Mouse (Mus musculus) layer of hippocampus, adult 2 months (tissue): Measurements from ENCODE around the gene Pgls. TPM values are rescaled to one million over a fixed set of nuclear protein-coding genes. Genes with fewer than 3 reads are reported as not detected.

ENCODE experiments used
- DNase-seq, 2 experiments: peaks; one replicate each; pipeline ENCODE4 v3.0.0; 2022; ENCODE audit warnings: low spot score in 2 of 2
- H3K27ac ChIP-seq: fragments of 200-600 bp; 2 replicates; pipeline ENCODE4 v1.8.1; 2022
- H3K4me3 ChIP-seq: fragments of 200-600 bp; 2 replicates; pipeline ENCODE4 v1.8.1; 2022; ENCODE audit warnings: mild to moderate bottlenecking
- CTCF ChIP-seq: fragments of 200-600 bp; conservative IDR thresholded peaks from 2 replicates; pipeline ENCODE4 v1.8.1; 2022; ENCODE audit warnings: antibody characterized with exemption, mild to moderate bottlenecking, moderate library complexity
- microRNA-seq, 2 experiments: library from miRNA; unstranded; fragments of <30 nt; microRNA quantifications; one replicate each; pipeline ENCODE4 v1.2.0; 2021
- total RNA-seq, 2 experiments: library from RNA; stranded (reverse); gene quantifications; 2 replicates each; pipeline ENCODE4 v1.2.3; 2021

Pgls gene
- total RNA-seq, 2 experiments from 2014 or later, result 27.5 to 34.4 TPM

DNA sequence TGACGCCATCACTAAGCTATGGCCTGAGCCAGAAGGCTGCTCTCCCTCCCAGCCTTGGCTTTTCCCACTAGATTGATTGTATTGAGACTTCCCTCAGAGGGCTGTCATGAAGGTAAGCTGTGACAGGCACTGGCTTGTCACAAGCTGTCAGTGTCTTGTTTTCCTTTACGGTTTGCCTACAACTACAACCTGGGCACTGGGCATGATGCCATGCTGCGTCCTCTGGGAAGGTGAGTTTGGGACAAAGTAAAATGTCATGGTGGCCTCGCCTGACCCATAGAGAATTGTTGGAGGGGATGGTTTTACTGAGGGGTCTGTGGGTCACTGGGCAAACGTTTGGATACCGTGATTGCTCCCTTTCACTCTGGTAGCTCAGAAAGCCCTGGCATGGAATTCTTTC lies 46.3 kb downstream of the Pgls start:
- no peak overlapping the region for H3K27ac ChIP-seq
- no peak for DNase-seq

GRCm38 (mm10) chr8:71639318-71639717 lies 47.3 kb downstream of the Pgls start:
- H3K27ac ChIP-seq, result no peak overlapping the region
- DNase-seq, result no peak
- no peak overlapping the region for H3K4me3 ChIP-seq
- TF ChIP-seq CTCF, result no peak

More for the DNA sequence above, 46.3 kb downstream of the Pgls start:
- H3K4me3 ChIP-seq, result no peak overlapping the region
- no peak for TF ChIP-seq CTCF

DNA sequence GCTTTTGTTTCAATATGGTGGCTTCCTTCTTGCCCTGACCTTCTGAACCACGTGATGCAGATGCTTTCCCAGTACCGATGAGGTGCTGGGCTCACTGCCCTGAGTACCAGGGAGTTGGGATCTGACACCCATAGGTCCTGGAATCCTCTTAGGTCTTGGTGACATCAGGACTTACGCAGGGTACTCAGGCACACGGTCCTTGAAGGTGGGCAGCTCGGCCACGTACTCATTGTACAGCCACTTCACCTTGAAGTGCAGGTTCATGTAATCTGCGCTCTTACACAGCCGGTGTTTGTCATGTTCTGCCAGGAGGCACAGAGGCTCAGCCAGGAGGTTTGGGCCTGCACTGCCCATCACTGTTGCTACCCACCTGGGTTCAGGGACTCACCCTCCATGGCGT lies 53.5 kb downstream of the Pgls start:
- Histone ChIP-seq H3K27ac (no peak overlapping the region), H3K4me3 (no peak overlapping the region)
- DNase-seq, result no peak
- no peak for TF ChIP-seq CTCF

Small RNA genes within 50 kb of the gene (microRNA-seq; reads per million reads assigned to microRNA genes)
- gene Mir6769b, result 29.4 to 32.6 reads per million in 2 experiments

Other genes with a start within 250 kb of the Pgls start
- gene Use1, start 225.3 kb upstream of the Pgls start, total RNA-seq, result 100 to 1,000 TPM; 107 to 117 TPM
- 10 to 100 TPM; 15.4 to 15.9 TPM for gene Ocel1, start 220.9 kb upstream of the Pgls start, total RNA-seq
- gene Nr2f6, start 210.2 kb upstream of the Pgls start, total RNA-seq, result 10 to 100 TPM; 41.9 TPM
- gene Ushbp1, start 196.4 kb upstream of the Pgls start, total RNA-seq, result 1 to 10 TPM; 3.3 to 4.3 TPM
- gene Babam1, start 195.3 kb upstream of the Pgls start, total RNA-seq, result 100 to 1,000 TPM in 1 of 2 experiments, 10 to 100 TPM in 1; 98.3 to 102 TPM
- under 1 TPM; 0.67 to 0.88 TPM for gene Ankle1, start 186.2 kb upstream of the Pgls start, total RNA-seq
- 100 to 1,000 TPM; 260 to 270 TPM for gene Abhd8, start 128.5 kb upstream of the Pgls start, total RNA-seq
- gene Mrpl34, start 127.2 kb upstream of the Pgls start, total RNA-seq, result 10 to 100 TPM; 39.7 to 45.4 TPM
- gene Dda1, start 123.0 kb upstream of the Pgls start, total RNA-seq, result 10 to 100 TPM; 83.2 to 89.7 TPM
- 10 to 100 TPM; 52.9 to 55.3 TPM for gene Ano8, start 106.2 kb upstream of the Pgls start, total RNA-seq
- gene Gtpbp3, start 104.1 kb upstream of the Pgls start, total RNA-seq, result 10 to 100 TPM; 28.7 to 32.1 TPM
- gene Plvap, start 80.4 kb upstream of the Pgls start, total RNA-seq, result 1 to 10 TPM; 7.3 to 7.7 TPM
- gene Ccdc194, start 66.5 kb upstream of the Pgls start, total RNA-seq, result not detected
- gene Bst2, start 54.7 kb upstream of the Pgls start, total RNA-seq, result 1 to 10 TPM; 3.4 to 5.0 TPM
- 10 to 100 TPM; 33.8 to 34.9 TPM for gene Mvb12a, start 49.3 kb upstream of the Pgls start, total RNA-seq
- under 1 TPM; 0.22 to 0.31 TPM for gene Tmem221, start 33.3 kb upstream of the Pgls start, total RNA-seq
- not detected for gene Nxnl1, start 25.6 kb upstream of the Pgls start, total RNA-seq
- gene Slc27a1, start 23.3 kb upstream of the Pgls start, total RNA-seq, result 100 to 1,000 TPM; 125 to 126 TPM
- 1 to 10 TPM; 3.8 TPM for gene Fam129c, start 5.5 kb downstream of the Pgls start, total RNA-seq
- 10 to 100 TPM; 52.4 to 60.1 TPM for gene Colgalt1, start 18.8 kb downstream of the Pgls start, total RNA-seq
- gene Unc13a, start 79.6 kb downstream of the Pgls start, total RNA-seq, result 100 to 1,000 TPM; 263 to 264 TPM
- gene Jak3, start 84.1 kb downstream of the Pgls start, total RNA-seq, result 1 to 10 TPM; 5.3 TPM
- 1 to 10 TPM in 1 of 2 experiments, not detected in 1; 2.1 TPM for gene Insl3, start 97.0 kb downstream of the Pgls start, total RNA-seq
- gene B3gnt3, start 109.6 kb downstream of the Pgls start, total RNA-seq, result under 1 TPM; 0.72 to 0.81 TPM
- 100 to 1,000 TPM; 101 to 112 TPM for gene Fcho1, start 133.5 kb downstream of the Pgls start, total RNA-seq